Mouse (Mus musculus): ENCODE results near the gene Gm45716.

GRCm38 (mm10) chr11:90229800-90230199, 42.3 kb downstream of the Gm45716 start:
- no peak for TF ChIP-seq EP300 (IDR thresholded peaks at IDR 0.05; ENCODE audit: low read depth)
- TF ChIP-seq CTCF (IDR thresholded peaks at IDR 0.05; ENCODE audit: low read depth) = no peak

Measured in liver, embryonic 14.5 days (tissue).